Mouse (Mus musculus) limb, embryonic 12.5 days (tissue): Measurements from ENCODE around the gene Ints13. TPM values are rescaled to one million over a fixed set of nuclear protein-coding genes. Genes with fewer than 3 reads are reported as not detected.

ENCODE experiments used
- ATAC-seq: fragments of 200-750 bp; cut with Nextera tagmentation; 2 replicates; pipeline ENCODE4 v1.8.0; 2017; ENCODE audit warnings: low read depth, moderate TSS enrichment; ENCODE audit not compliant: insufficient number of reproducible peaks, insufficient read depth, low FRiP score, low TSS enrichment
- H3K27ac ChIP-seq: fragments of 300-500 bp; sonication (generic); 2 replicates; pipeline ENCODE4 v1.5.1; 2016; ENCODE audit warnings: mild to moderate bottlenecking, moderate library complexity
- H3K27me3 ChIP-seq: fragments of 300-500 bp; sonication (generic); 2 replicates; pipeline ENCODE4 v1.6.1; 2016; ENCODE audit warnings: mild to moderate bottlenecking, moderate library complexity
- H3K36me3 ChIP-seq: fragments of 300-500 bp; sonication (generic); 2 replicates; pipeline ENCODE4 v1.6.1; 2016; ENCODE audit warnings: mild to moderate bottlenecking, moderate library complexity
- H3K4me1 ChIP-seq: fragments of 300-500 bp; sonication (generic); replicated peaks from 2 replicates; pipeline ENCODE4 v1.6.1; 2016
- H3K4me2 ChIP-seq: fragments of 300-500 bp; sonication (generic); 2 replicates; pipeline ENCODE4 v1.6.1; 2016; ENCODE audit warnings: mild to moderate bottlenecking, moderate library complexity
- H3K4me3 ChIP-seq: fragments of 300-500 bp; sonication (generic); replicated peaks from 2 replicates; pipeline ENCODE4 v1.5.1; 2016; ENCODE audit warnings: mild to moderate bottlenecking
- H3K9ac ChIP-seq: fragments of 300-500 bp; sonication (generic); replicated peaks from 2 replicates; pipeline ENCODE4 v1.6.1; 2016; ENCODE audit warnings: mild to moderate bottlenecking, moderate library complexity
- H3K9me3 ChIP-seq: fragments of 300-500 bp; sonication (generic); 2 replicates; pipeline ENCODE4 v1.6.1; 2016; ENCODE audit warnings: mild to moderate bottlenecking, moderate library complexity
- WGBS: fragments of 180-500 bp; shearing (Covaris S2); methylation state at CpG from one replicate; pipeline ENCODE4 v1.1.7; 2016; 5-methylcytosine and 5-hydroxymethylcytosine counted together
- polyA plus RNA-seq: library from polyadenylated mRNA; unstranded; fragments of >200 nt; fragmentation: Nextera tagmentation; extraction: Ambion mirVana; gene quantifications from 2 replicates; pipeline ENCODE4 v1.2.1, GENCODE M21; 2016

Ints13 gene
- polyA plus RNA-seq, 1 experiment from 2014 or later: 92.9 TPM

DNA sequence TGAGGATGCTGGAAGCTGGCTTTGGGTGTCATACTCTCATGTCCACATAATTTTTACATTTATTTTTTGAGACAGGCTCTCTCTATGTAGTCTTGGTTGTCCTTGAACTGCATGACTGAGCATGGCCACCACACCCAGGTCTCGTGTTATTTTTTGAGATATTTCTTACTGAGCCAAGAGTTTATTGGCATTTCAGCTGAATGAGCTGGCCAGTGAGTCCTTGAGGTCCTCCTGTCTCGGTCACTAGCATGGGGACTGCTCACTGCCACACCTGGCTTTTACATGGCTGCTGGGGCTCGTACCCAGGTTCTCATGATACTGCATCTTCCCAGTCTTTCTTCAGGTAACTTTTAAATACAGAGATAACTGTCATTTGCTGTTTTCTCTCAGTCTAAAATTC lies 37.2 kb downstream of the Ints13 start:
- H3K36me3 ChIP-seq: 0 out of 2 replicates have a peak, but pooled peaks cover 3% of the 10 kb centered on the region
- H3K4me1 ChIP-seq: no peaks in the 10 kb centered on the region
- no peak overlapping the region for H3K4me2 ChIP-seq
- ATAC-seq: no peak
- no peaks in the 10 kb centered on the region for H3K9me3 ChIP-seq
- H3K4me3 ChIP-seq: no peak overlapping the region
- H3K27me3 ChIP-seq: no peaks in the 10 kb centered on the region
- H3K27ac ChIP-seq: no peak overlapping the region
- 85% methylated on average over 3 of the region's 3 CpGs for WGBS
- H3K9ac ChIP-seq: no peak overlapping the region

DNA sequence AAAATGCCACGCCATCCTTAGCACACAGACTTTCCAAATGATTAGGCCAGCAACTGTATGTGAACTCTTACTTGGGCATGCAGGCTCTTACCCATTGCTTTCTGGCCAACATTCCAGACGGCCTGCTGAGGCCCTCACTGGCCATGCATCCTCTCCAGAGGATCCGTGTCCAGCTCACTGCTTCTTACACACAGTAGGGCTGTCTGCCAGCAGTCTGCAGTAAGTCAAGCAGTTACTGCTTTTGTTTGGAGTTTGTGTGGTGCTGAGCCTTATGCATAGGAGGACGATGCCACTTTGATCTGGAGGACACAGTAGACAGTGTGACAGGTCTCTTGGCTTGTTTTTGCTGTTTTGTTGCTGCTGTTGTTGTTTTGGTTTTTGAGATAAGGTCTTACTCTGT lies 39.0 kb downstream of the Ints13 start:
- no peak overlapping the region for H3K4me3 ChIP-seq
- no peak for ATAC-seq

DNA sequence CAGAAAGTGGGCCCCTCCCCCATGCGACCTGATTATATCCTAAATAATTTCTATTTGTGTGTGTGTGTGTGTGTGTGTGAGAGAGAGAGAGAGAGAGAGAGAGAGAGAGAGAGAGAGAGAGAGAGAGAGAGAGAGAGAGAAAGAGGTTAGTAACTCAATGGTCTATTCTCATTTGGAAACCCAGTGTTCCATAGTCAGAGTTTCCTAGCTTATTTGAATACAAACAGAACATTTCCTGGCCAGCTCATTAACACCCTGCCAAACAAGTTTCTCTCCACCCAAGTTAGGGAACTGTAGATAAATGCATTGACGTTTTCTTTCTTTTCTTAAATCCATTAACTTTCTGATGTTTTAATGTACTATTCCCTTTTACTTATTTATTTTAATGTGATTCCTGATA lies 39.6 kb downstream of the Ints13 start:
- WGBS: 53% methylated on average over 2 of the region's 2 CpGs
- H3K4me1 ChIP-seq: no peaks in the 10 kb centered on the region
- no peaks in the 10 kb centered on the region for H3K9me3 ChIP-seq
- no peak overlapping the region for H3K4me2 ChIP-seq
- H3K4me3 ChIP-seq: no peak overlapping the region
- no peak overlapping the region for H3K27ac ChIP-seq
- H3K9ac ChIP-seq: no peak overlapping the region
- no peak for ATAC-seq
- H3K27me3 ChIP-seq: no peaks in the 10 kb centered on the region
- no peaks in the 10 kb centered on the region for H3K36me3 ChIP-seq

More for the DNA sequence above, 39.0 kb downstream of the Ints13 start:
- no peak overlapping the region for H3K9ac ChIP-seq
- H3K27ac ChIP-seq: no peak overlapping the region
- H3K4me1 ChIP-seq: no peaks in the 10 kb centered on the region
- no peaks in the 10 kb centered on the region for H3K9me3 ChIP-seq
- no peaks in the 10 kb centered on the region for H3K27me3 ChIP-seq
- WGBS: 63% methylated on average over 4 of the region's 4 CpGs
- no peak overlapping the region for H3K4me2 ChIP-seq
- no peaks in the 10 kb centered on the region for H3K36me3 ChIP-seq

DNA sequence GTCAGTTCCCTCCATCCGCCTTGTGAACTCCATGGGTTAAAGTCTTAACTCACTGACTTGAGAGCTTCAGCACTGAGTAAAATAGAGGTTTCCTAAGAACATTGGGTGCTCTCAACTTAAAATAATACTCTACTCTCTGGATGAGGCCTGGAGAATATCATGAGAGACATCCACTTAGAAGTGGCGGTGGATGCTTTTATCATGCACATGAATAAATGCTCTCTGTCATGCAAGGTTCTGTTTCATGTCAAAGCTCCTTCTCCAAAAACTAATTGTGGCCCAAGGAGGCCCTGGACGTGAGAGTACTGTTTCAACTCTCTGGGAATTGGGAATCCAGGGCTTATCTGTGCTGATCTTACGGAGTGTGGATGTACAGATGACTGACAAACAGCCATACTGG lies 40.5 kb downstream of the Ints13 start:
- no peaks in the 10 kb centered on the region for H3K36me3 ChIP-seq
- H3K4me1 ChIP-seq: no peaks in the 10 kb centered on the region
- no peak overlapping the region for H3K4me2 ChIP-seq
- 78% methylated on average over 4 of the region's 4 CpGs for WGBS
- no peaks in the 10 kb centered on the region for H3K27me3 ChIP-seq
- H3K27ac ChIP-seq: no peak overlapping the region
- H3K9ac ChIP-seq: no peak overlapping the region
- no peak overlapping the region for H3K4me3 ChIP-seq
- H3K9me3 ChIP-seq: no peaks in the 10 kb centered on the region
- ATAC-seq: no peak

DNA sequence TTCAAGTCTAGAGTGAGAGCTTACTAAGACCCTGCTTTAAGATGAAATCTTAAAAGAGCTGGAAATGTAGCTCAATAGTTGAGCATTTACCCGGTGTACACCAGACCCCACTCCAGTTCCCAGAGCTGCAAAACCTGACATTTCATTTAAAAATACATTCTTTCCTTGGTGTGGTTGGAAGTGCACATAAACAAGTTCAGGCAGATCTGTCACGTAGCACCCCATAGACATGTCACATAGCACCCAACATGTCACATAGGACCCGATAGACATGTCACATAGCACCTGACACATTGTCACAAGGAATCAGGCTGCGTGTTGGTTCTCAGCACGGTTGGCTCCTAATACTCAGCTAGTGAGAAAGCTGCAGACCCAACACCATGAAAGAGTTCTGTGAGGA lies 42.1 kb downstream of the Ints13 start:
- no peak overlapping the region for H3K9ac ChIP-seq
- H3K4me1 ChIP-seq: no peaks in the 10 kb centered on the region
- H3K27ac ChIP-seq: no peak overlapping the region
- no peaks in the 10 kb centered on the region for H3K36me3 ChIP-seq
- 87% methylated on average over 5 of the region's 5 CpGs for WGBS
- no peak overlapping the region for H3K4me2 ChIP-seq
- no peaks in the 10 kb centered on the region for H3K9me3 ChIP-seq
- no peak overlapping the region for H3K4me3 ChIP-seq
- no peaks in the 10 kb centered on the region for H3K27me3 ChIP-seq
- ATAC-seq: no peak

DNA sequence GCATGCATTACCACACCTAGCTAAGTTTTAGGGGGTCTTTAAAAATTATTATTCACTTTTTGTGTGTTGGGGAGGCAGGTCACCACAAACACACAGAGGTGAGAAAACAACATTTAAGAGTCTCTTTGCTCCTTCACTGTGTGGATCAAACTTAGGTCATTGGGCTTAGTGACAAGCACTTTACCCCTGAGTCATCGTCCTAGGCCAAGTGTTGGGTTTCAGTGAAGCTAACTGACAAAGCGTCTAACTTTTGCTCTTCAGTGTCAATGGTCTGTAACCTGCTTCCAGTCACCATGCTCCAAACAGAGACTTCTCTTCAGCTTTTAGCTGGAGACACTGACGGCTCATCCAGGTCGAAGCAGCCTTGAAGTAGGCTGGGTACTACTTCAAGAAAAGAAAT lies 44.5 kb downstream of the Ints13 start:
- 85% methylated on average over 4 of the region's 4 CpGs for whole genome bisulfite sequencing
- Histone ChIP-seq H3K4me1 (no peaks in the 10 kb centered on the region), H3K36me3 (no peaks in the 10 kb centered on the region), H3K27me3 (no peaks in the 10 kb centered on the region), H3K4me3 (no peak overlapping the region), H3K4me2 (no peak overlapping the region), H3K27ac (no peak overlapping the region), H3K9me3 (no peaks in the 10 kb centered on the region), H3K9ac (no peak overlapping the region)
- no peak for ATAC-seq

DNA sequence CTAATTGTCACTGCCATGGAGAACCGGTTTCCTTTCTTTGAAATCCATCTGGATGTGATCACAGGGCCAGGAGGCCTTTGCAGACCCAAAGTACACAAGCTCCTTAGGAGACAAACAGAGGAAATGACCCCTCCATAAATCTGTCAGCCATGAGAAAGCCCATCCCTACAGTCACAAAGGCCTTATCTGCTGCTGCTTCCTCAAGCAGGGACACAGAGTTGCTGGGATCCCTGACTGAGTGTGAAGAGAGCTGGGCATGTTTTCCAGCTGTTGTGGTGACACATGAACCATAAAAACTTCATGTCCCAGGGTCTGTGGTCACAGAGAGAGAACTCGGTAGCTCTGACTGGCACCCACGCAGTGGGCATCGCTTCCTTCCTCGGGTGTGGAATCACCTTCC lies 46.9 kb downstream of the Ints13 start:
- 11% methylated on average over 5 of the region's 5 CpGs for WGBS
- H3K4me1 ChIP-seq: no peaks in the 10 kb centered on the region
- H3K9ac ChIP-seq: no peak overlapping the region
- H3K4me3 ChIP-seq: no peak overlapping the region
- H3K4me2 ChIP-seq: no peak overlapping the region
- no peaks in the 10 kb centered on the region for H3K27me3 ChIP-seq
- no peaks in the 10 kb centered on the region for H3K9me3 ChIP-seq
- H3K36me3 ChIP-seq: no peaks in the 10 kb centered on the region
- no peak for ATAC-seq
- H3K27ac ChIP-seq: no peak overlapping the region

DNA sequence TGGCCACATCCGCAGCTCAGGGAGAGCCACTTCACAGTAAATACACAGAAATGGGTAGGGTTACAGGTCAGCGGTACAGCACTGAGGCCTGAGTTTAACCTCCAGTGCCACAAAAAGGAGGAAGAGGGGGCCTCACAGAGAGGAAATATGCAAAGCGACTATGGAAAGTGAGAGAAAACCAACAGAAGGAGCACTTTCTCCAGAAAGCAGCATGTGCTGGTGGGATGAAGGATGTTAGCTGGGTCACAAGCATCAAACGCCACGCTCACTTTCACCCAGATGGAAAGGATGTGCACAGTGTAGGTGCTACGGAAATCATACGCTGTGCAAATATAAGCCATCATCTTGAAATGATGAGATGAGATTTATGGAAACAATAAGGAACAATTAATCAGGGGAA lies 47.3 kb downstream of the Ints13 start:
- H3K27ac ChIP-seq: no peak overlapping the region
- H3K4me3 ChIP-seq: no peak overlapping the region
- no peaks in the 10 kb centered on the region for H3K36me3 ChIP-seq
- H3K4me1 ChIP-seq: no peaks in the 10 kb centered on the region
- H3K9me3 ChIP-seq: no peaks in the 10 kb centered on the region
- H3K27me3 ChIP-seq: no peaks in the 10 kb centered on the region
- WGBS: 21% methylated on average over 7 of the region's 7 CpGs
- ATAC-seq: no peak
- H3K4me2 ChIP-seq: no peak overlapping the region
- no peak overlapping the region for H3K9ac ChIP-seq

DNA sequence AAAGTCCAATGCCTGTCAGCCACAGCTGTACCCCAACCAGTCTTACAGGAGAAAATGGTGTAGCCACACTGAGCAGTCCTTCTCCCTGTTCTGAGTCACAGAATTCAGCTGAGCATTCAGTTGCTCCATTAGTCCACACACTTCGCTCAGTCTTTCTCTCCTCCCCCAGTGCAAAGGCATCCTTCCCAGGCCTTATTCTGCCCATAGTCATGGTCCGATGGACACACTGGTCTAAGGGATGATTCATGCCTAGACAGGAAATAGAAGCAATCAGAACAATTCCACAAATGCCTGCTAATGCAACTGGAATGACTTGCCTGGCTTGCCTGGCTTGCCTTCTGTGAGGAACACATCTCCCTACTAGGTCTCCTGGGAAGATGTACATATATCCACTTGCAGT lies 50.1 kb downstream of the Ints13 start:
- ATAC-seq: no peak
- Histone ChIP-seq H3K27me3 (no peaks in the 10 kb centered on the region), H3K4me1 (no peaks in the 10 kb centered on the region), H3K9ac (no peak overlapping the region), H3K36me3 (no peaks in the 10 kb centered on the region), H3K4me3 (no peak overlapping the region), H3K27ac (no peak overlapping the region), H3K4me2 (no peak overlapping the region), H3K9me3 (0 out of 2 replicates have a peak, but pooled peaks cover 5% of the 10 kb centered on the region)
- 85% methylated on average over 2 of the region's 2 CpGs for WGBS

DNA sequence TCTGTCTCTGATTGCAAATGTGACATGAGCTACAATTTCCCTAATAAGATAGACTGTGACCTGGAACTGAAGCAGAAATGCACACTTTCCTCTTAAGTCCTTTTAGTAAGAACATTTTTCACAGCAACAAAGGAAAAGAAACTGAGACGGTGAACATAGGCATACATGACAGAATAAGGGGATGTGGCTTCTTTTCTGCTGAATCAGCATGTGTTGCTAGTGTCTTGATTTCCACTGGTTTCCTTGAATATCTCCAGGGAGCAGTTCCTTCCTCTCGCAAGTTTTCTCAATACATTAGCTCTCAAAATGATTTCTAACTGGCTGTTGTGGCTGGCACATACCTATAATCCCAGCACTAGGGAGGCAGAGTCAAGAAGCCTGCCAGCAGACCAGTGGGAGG lies 52.1 kb downstream of the Ints13 start:
- Histone ChIP-seq H3K36me3 (no peaks in the 10 kb centered on the region), H3K4me2 (no peak overlapping the region), H3K9me3 (0 out of 2 replicates have a peak, but pooled peaks cover 5% of the 10 kb centered on the region), H3K4me3 (no peak overlapping the region), H3K9ac (no peak overlapping the region), H3K27ac (no peak overlapping the region), H3K27me3 (no peaks in the 10 kb centered on the region), H3K4me1 (no peaks in the 10 kb centered on the region)
- no peak for ATAC-seq
- WGBS: 89% methylated on average over 2 of the region's 2 CpGs

DNA sequence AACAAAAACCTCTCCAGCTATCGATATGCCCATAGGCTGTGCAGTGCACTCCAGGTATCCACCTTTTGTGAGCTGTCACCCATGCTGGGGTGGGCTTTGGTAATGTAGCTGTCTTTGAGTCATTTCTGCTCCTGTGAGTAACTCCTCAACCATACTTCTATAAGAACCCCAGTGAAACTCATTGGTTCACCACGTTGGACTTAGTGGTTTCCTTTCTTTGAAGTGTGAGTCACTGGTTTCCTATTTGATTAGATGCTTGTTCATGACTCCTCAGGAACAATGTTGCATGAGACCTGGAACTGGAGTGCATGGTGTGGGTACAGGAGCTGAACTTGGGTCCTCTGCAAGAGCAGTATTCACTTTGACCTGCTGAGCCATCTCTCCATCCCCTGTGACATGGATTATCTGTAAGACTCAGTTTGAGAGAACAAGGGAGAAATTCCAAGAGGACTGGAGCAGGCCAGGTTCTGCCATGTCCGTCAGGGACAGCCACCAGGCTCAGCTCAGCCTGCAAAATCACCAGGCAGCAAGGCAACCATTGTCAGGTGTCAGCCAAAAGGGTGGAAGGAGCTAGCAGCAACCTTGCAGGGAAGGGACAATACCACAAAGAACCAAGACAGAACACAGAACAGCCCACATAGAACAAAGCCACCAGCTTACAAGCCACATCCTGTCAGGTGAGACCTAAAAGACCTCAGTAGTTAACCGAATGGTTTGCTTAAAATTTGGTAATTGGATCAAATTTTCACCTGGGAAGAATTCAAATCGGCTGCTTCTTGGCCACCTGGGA lies 56.0 kb downstream of the Ints13 start:
- no peaks in the 10 kb centered on the region for H3K4me1 ChIP-seq
- 83% methylated on average over 5 of the region's 5 CpGs for WGBS
- ATAC-seq: no peak

DNA sequence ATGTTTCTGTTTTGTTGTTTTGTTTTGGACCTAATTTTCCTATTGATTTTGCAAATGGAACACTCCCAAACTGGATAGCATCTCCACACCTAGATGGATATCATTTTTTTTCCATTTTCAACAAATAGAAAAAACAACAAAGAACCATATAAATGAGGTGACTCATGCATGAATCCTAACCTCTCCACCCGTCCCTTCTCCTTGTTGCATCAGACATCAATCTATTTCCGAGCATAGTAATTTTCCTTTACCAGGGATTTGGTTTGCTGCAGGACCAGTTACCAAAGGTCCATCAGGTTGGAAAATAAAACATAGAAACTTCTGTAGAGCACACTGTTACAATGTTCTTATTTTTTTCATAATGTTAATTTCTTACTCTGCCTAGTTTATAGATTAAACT lies 58.6 kb downstream of the Ints13 start:
- Histone ChIP-seq H3K4me1 (no peaks in the 10 kb centered on the region), H3K9ac (no peak overlapping the region), H3K27me3 (no peaks in the 10 kb centered on the region), H3K9me3 (0 out of 2 replicates have a peak, but pooled peaks cover 5% of the 10 kb centered on the region), H3K27ac (no peak overlapping the region), H3K4me2 (no peak overlapping the region), H3K36me3 (no peaks in the 10 kb centered on the region), H3K4me3 (no peak overlapping the region)
- WGBS: 72% methylated on average over 2 of the region's 2 CpGs
- ATAC-seq: no peak

More for the DNA sequence above, 56.0 kb downstream of the Ints13 start:
- Histone ChIP-seq H3K4me3 (no peak overlapping the region), H3K27ac (no peak overlapping the region), H3K27me3 (no peaks in the 10 kb centered on the region), H3K9me3 (0 out of 2 replicates have a peak, but pooled peaks cover 5% of the 10 kb centered on the region), H3K36me3 (no peaks in the 10 kb centered on the region), H3K9ac (no peak overlapping the region), H3K4me2 (no peak overlapping the region)
